Mouse (Mus musculus) E14TG2a.4 (cell line): ENCODE data around the gene Rbm39.

ENCODE experiments used
- CTCF ChIP-seq: conservative IDR thresholded peaks from 2 replicates; pipeline ENCODE4 v1.5.1; 2014; ENCODE audit warnings: low read length
- NANOG ChIP-seq: IDR thresholded peaks from 2 replicates; pipeline ENCODE4 v1.6.1; 2014; ENCODE audit warnings: borderline replicate concordance, low read length, mixed read lengths
- POU5F1 ChIP-seq: IDR thresholded peaks from 2 replicates; pipeline ENCODE4 v1.6.1; 2014; ENCODE audit warnings: low read length, borderline replicate concordance

DNA sequence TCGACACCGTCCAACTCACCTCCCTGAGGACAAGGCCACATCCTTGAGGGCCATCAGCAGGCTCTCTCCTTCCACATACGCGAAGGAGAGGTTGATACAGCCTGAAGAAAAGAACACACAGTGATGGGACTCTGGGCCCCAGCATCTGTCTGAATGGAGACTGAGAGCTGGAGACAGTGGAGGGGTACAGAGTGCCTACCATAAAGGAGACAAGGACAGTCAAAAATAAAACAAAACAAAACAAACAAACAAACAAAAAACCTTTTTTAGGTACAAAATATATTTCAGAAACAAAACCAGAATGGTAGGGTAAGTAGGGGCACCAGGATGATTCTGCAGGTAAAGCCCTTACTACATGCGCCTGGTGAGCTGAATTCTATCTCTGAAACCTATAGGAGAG, 53.0 kb downstream of the Rbm39 start, which contains the start of gene Gm28036:
- TF ChIP-seq POU5F1, result no peak
- no peak for TF ChIP-seq CTCF
- TF ChIP-seq NANOG, result no peak
